ENCODE assay signal across 16 mouse cellular contexts in genomic region chr8:126165486-126166095, GRCm38 (mm10).
DNase-seq lines count a peak whose midpoint lies in the region; ATAC-seq and TF ChIP-seq lines count a peak whose summit lies in the region.
"Had no signal": no experiment of that assay in that cellular context is flagged by ENCODE, and none has a peak within 500 bp of the region (broad histone marks: within the 10 kb centered on the region; RNA-seq: fewer than 3 reads in every experiment).

No protein-coding gene starts in this region.

- TF ChIP-seq CTCF in midbrain, postnatal 0 days (IDR thresholded peaks at IDR 0.05): no peak

- peak; percentile 37; the same call in 1 of the 2 replicates for ATAC-seq in hindbrain, embryonic 13.5 days (ENCODE audit: low FRiP score)
- ATAC-seq in hindbrain, embryonic 14.5 days (ENCODE audit: low FRiP score): peak; percentile 58
- ATAC-seq in midbrain, postnatal 0 days (ENCODE audit: low FRiP score): no peak
- no peak for ATAC-seq in heart, embryonic 11.5 days (replicated peaks; ENCODE audit: insufficient number of reproducible peaks, low FRiP score, low TSS enrichment)
- ATAC-seq: intestine, embryonic 16.5 days had no signal

- no peak overlapping the region for H3K4me3 ChIP-seq in hindbrain, embryonic 13.5 days
- no peak overlapping the region for H3K4me3 ChIP-seq in hindbrain, embryonic 10.5 days
- no peak overlapping the region for H3K4me3 ChIP-seq in hindbrain, embryonic 14.5 days (replicated peaks; ENCODE audit: low read length)
- no peak overlapping the region for H3K4me3 ChIP-seq in midbrain, postnatal 0 days (ENCODE audit: low read depth, low read length)
- no peak overlapping the region for H3K4me3 ChIP-seq in heart, embryonic 11.5 days (ENCODE audit: low read depth, low read length)
- H3K4me3 ChIP-seq: heart, embryonic 10.5 days; kidney, embryonic 15.5 days; left cerebral cortex, adult 2 months; myocyte; stomach, embryonic 15.5 days had no signal

- H3K27me3 ChIP-seq in hindbrain, embryonic 13.5 days: no peaks in the 10 kb centered on the region
- no peaks in the 10 kb centered on the region for H3K27me3 ChIP-seq in hindbrain, embryonic 10.5 days (ENCODE audit: insufficient read depth, poor library complexity, severe bottlenecking)
- H3K27me3 ChIP-seq in hindbrain, embryonic 14.5 days (ENCODE audit: control insufficient read depth, insufficient read depth, low read length): no peaks in the 10 kb centered on the region
- no peaks in the 10 kb centered on the region for H3K27me3 ChIP-seq in midbrain, postnatal 0 days (ENCODE audit: insufficient read depth, low read length)
- H3K27me3 ChIP-seq in heart, embryonic 11.5 days (ENCODE audit: control insufficient read depth, insufficient read depth, low read length): no peaks in the 10 kb centered on the region
- H3K27me3 ChIP-seq: kidney, embryonic 15.5 days; stomach, embryonic 15.5 days had no signal

- H3K27ac ChIP-seq in hindbrain, embryonic 13.5 days: peak overlapping the region; percentile 80
- H3K27ac ChIP-seq in hindbrain, embryonic 10.5 days: no peak overlapping the region
- peak overlapping the region; percentile 55; the same call in 1 of the 2 replicates for H3K27ac ChIP-seq in hindbrain, embryonic 14.5 days
- peak overlapping the region; percentile 13 for H3K27ac ChIP-seq in midbrain, postnatal 0 days (ENCODE audit: low read depth, low read length)
- H3K27ac ChIP-seq in heart, embryonic 11.5 days (ENCODE audit: low read depth, low read length): no peak overlapping the region
- H3K27ac ChIP-seq: heart, embryonic 10.5 days; kidney, embryonic 15.5 days; left cerebral cortex, adult 2 months; liver, embryonic 14.5 days; stomach, embryonic 15.5 days had no signal

- no peaks in the 10 kb centered on the region for H3K36me3 ChIP-seq in hindbrain, embryonic 13.5 days
- H3K36me3 ChIP-seq in hindbrain, embryonic 10.5 days: no peaks in the 10 kb centered on the region
- no peaks in the 10 kb centered on the region for H3K36me3 ChIP-seq in hindbrain, embryonic 14.5 days (replicated peaks; ENCODE audit: control insufficient read depth, insufficient read depth)
- H3K36me3 ChIP-seq in midbrain, postnatal 0 days (ENCODE audit: insufficient read depth, low read length): no peaks in the 10 kb centered on the region
- no peaks in the 10 kb centered on the region for H3K36me3 ChIP-seq in heart, embryonic 11.5 days (ENCODE audit: control insufficient read depth, insufficient read depth, low read length)
- H3K36me3 ChIP-seq: heart, embryonic 10.5 days; kidney, embryonic 15.5 days; stomach, embryonic 15.5 days had no signal

- WGBS in hindbrain, embryonic 13.5 days: 69% methylated on average over 8 of the region's 8 CpGs
- WGBS in hindbrain, embryonic 10.5 days: 90% methylated on average over 8 of the region's 8 CpGs
- 64% methylated on average over 8 of the region's 8 CpGs for WGBS in hindbrain, embryonic 14.5 days
- 60% methylated on average over 8 of the region's 8 CpGs for WGBS in midbrain, postnatal 0 days
- WGBS in heart, embryonic 11.5 days (ENCODE audit: insufficient replicate concordance): 70% methylated on average over 8 of the region's 8 CpGs

- no peak for DNase-seq in hindbrain, embryonic 10.5 days (ENCODE audit: low spot score)
- peak; percentile 43 for DNase-seq in brain, adult 2 months (ENCODE audit: low read depth, low spot score)
- DNase-seq in hindbrain, embryonic 14.5 days (ENCODE audit: low spot score): no peak
- peak; percentile 73 for DNase-seq in midbrain, postnatal 0 days (ENCODE audit: low spot score)
- no peak for DNase-seq in MN1 (ENCODE audit: low spot score)
- DNase-seq: right cerebral cortex, postnatal 14 days; thymus, adult 2 months had no signal

- no peak overlapping the region for H3K9ac ChIP-seq in hindbrain, embryonic 13.5 days
- no peak overlapping the region for H3K9ac ChIP-seq in hindbrain, embryonic 14.5 days
- no peak overlapping the region for H3K9ac ChIP-seq in midbrain, postnatal 0 days (replicated peaks; ENCODE audit: low read length, poor library complexity, severe bottlenecking)
- no peak overlapping the region for H3K9ac ChIP-seq in heart, embryonic 11.5 days (ENCODE audit: low read depth, low read length)
- H3K9ac ChIP-seq: kidney, embryonic 15.5 days; liver, embryonic 14.5 days; stomach, embryonic 15.5 days had no signal

- no peaks in the 10 kb centered on the region for H3K9me3 ChIP-seq in hindbrain, embryonic 13.5 days
- no peaks in the 10 kb centered on the region for H3K9me3 ChIP-seq in hindbrain, embryonic 10.5 days
- peaks cover 13% of the 10 kb centered on the region; the same call in 1 of the 2 replicates for H3K9me3 ChIP-seq in hindbrain, embryonic 14.5 days (ENCODE audit: control insufficient read depth, low read length)
- H3K9me3 ChIP-seq in midbrain, postnatal 0 days (ENCODE audit: low read length): no peaks in the 10 kb centered on the region
- no peaks in the 10 kb centered on the region for H3K9me3 ChIP-seq in heart, embryonic 11.5 days (replicated peaks; ENCODE audit: control insufficient read depth, low read length)
- H3K9me3 ChIP-seq: heart, embryonic 10.5 days; kidney, embryonic 15.5 days; stomach, embryonic 15.5 days had no signal

- H3K4me2 ChIP-seq in hindbrain, embryonic 13.5 days: no peak overlapping the region
- H3K4me2 ChIP-seq in hindbrain, embryonic 14.5 days (replicated peaks): no peak overlapping the region
- no peak overlapping the region for H3K4me2 ChIP-seq in midbrain, postnatal 0 days (ENCODE audit: low read depth, low read length, poor library complexity, severe bottlenecking)
- H3K4me2 ChIP-seq in heart, embryonic 11.5 days: no peak overlapping the region
- H3K4me2 ChIP-seq: kidney, embryonic 15.5 days; stomach, embryonic 15.5 days had no signal

- H3K4me1 ChIP-seq in hindbrain, embryonic 13.5 days (replicated peaks): peaks cover 42% of the 10 kb centered on the region
- H3K4me1 ChIP-seq in hindbrain, embryonic 10.5 days (replicated peaks): peaks cover 24% of the 10 kb centered on the region
- peaks cover 14% of the 10 kb centered on the region; the same call in 1 of the 2 replicates for H3K4me1 ChIP-seq in hindbrain, embryonic 14.5 days (replicated peaks; ENCODE audit: control insufficient read depth, insufficient read depth, low read length)
- H3K4me1 ChIP-seq in midbrain, postnatal 0 days (ENCODE audit: insufficient read depth, low read length): peaks cover 7% of the 10 kb centered on the region; the same call in 1 of the 2 replicates
- H3K4me1 ChIP-seq in heart, embryonic 11.5 days (ENCODE audit: control insufficient read depth, insufficient read depth, low read length): no peaks in the 10 kb centered on the region
- H3K4me1 ChIP-seq: stomach, embryonic 15.5 days had no signal

Comparison
In these comparisons a context has a peak if more than half of its experiments do, and no peak if none do; other contexts are left out.
1. H3K27ac ChIP-seq: peak in hindbrain, embryonic 13.5 days (single experiment), hindbrain, embryonic 14.5 days (single experiment) and midbrain, postnatal 0 days (single experiment); none in hindbrain, embryonic 10.5 days (single experiment) and heart, embryonic 11.5 days (single experiment).
2. ATAC-seq: peak in hindbrain, embryonic 13.5 days (single experiment) and hindbrain, embryonic 14.5 days (single experiment); none in midbrain, postnatal 0 days (single experiment) and heart, embryonic 11.5 days (single experiment).
3. DNase-seq: peak in brain, adult 2 months (single experiment) and midbrain, postnatal 0 days (single experiment); none in hindbrain, embryonic 10.5 days (single experiment), hindbrain, embryonic 14.5 days (single experiment) and MN1 (single experiment).